8 mouse cellular contexts compared by ENCODE assay signal in the genomic region with DNA sequence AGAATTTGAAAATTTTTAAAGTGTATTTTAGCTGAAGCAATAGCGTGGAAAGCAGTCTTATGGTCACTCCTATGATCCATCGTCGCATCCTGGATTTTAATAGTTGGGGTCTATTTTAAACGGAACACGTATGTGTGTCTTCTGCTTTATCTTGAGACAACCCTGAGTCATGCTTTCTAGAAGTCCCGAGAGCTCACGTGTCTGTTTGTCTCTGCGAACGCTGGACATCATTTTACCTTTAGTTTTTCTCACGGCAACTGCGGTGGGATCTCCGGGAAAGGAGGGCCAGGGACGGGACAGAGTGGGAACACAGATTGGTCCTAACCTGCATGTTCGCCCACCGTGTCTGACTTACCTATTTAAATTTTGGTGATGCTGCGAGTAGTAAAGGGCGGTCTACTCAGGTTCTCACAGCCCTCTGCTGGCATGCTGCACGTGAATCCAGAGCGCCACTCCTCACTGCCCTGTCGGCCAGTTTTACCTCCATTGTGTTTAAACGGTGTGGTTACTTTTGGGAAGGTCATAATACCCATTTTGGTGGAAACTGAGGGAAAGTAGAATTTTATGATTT. TPM values are rescaled to one million over a fixed set of nuclear protein-coding genes. Genes with fewer than 3 reads are reported as not detected.
A peak's percentile ranks its signal among the peaks of the same experiment; 100 is the strongest.
DNase-seq lines count a peak whose midpoint lies in the region; ATAC-seq and TF ChIP-seq lines count a peak whose summit lies in the region.

No protein-coding gene starts in this region.

- no peak for ATAC-seq in heart, embryonic 13.5 days (ENCODE audit: extremely low read depth, insufficient number of reproducible peaks, low FRiP score, low TSS enrichment)
- ATAC-seq in hindbrain, embryonic 12.5 days (ENCODE audit: low FRiP score): no peak
- ATAC-seq in limb, embryonic 14.5 days (ENCODE audit: low FRiP score, low read depth): no peak

- DNase-seq in heart, adult 8-10 months (ENCODE audit: low spot score): no peak
- DNase-seq in cerebellum, adult 2 months: peak; percentile 36 to 41
- no peak for DNase-seq in limb, embryonic 14.5 days (ENCODE audit: low spot score)
- DNase-seq in splenic B cell, adult 2 months (ENCODE audit: low read depth, low spot score): peak; percentile 13
- DNase-seq in adrenal gland, adult 18-20 months (ENCODE audit: low spot score in 2 of 2): no peak
- DNase-seq in thymus, postnatal 36 days: no peak

- peaks cover 29% of the 10 kb centered on the region for H3K4me1 ChIP-seq in heart, embryonic 13.5 days
- H3K4me1 ChIP-seq in cerebellum, adult 2 months (ENCODE audit: control insufficient read depth, insufficient read depth, low read length): peaks cover 20% of the 10 kb centered on the region; the same call in 1 of the 2 replicates
- H3K4me1 ChIP-seq in hindbrain, embryonic 12.5 days: peaks cover 25% of the 10 kb centered on the region
- peaks cover 16% of the 10 kb centered on the region for H3K4me1 ChIP-seq in limb, embryonic 14.5 days (ENCODE audit: control insufficient read depth, insufficient read depth, low read length)

- TF ChIP-seq POLR2A in cerebellum, adult 2 months (IDR thresholded peaks at IDR 0.05; ENCODE audit: borderline replicate concordance, insufficient read depth, low read length): no peak
- no peak for TF ChIP-seq POLR2A in limb, embryonic 14.5 days (IDR thresholded peaks at IDR 0.05; ENCODE audit: borderline replicate concordance, extremely low read depth, insufficient read depth, insufficient read length)

- H3K36me3 ChIP-seq in heart, embryonic 13.5 days: no peaks in the 10 kb centered on the region
- H3K36me3 ChIP-seq in hindbrain, embryonic 12.5 days: no peaks in the 10 kb centered on the region
- H3K36me3 ChIP-seq in limb, embryonic 14.5 days (ENCODE audit: control insufficient read depth, insufficient read depth, low read length): no peaks in the 10 kb centered on the region
- no peaks in the 10 kb centered on the region for H3K36me3 ChIP-seq in splenic B cell, adult 2 months (ENCODE audit: control insufficient read depth, insufficient read depth, low read length, poor library complexity, severe bottlenecking)

- no peaks in the 10 kb centered on the region for H3K9me3 ChIP-seq in heart, embryonic 13.5 days
- H3K9me3 ChIP-seq in hindbrain, embryonic 12.5 days (replicated peaks): no peaks in the 10 kb centered on the region
- H3K9me3 ChIP-seq in limb, embryonic 14.5 days (ENCODE audit: control insufficient read depth, low read length): no peaks in the 10 kb centered on the region

- peak overlapping the region; percentile 99 for H3K9ac ChIP-seq in heart, embryonic 13.5 days
- no peak overlapping the region for H3K9ac ChIP-seq in hindbrain, embryonic 12.5 days
- 0 out of 2 replicates have a peak overlapping the region, but pooled peaks have one; percentile 2 for H3K9ac ChIP-seq in limb, embryonic 14.5 days (ENCODE audit: low read depth, low read length, severe bottlenecking)

- H3K27ac ChIP-seq in heart, embryonic 13.5 days (replicated peaks): no peak overlapping the region
- peak overlapping the region; percentile 33; the same call in 1 of the 2 replicates for H3K27ac ChIP-seq in cerebellum, adult 2 months (ENCODE audit: insufficient read depth, low read length)
- H3K27ac ChIP-seq in hindbrain, embryonic 12.5 days: no peak overlapping the region
- H3K27ac ChIP-seq in limb, embryonic 14.5 days (replicated peaks; ENCODE audit: low read depth, low read length): no peak overlapping the region

- H3K4me2 ChIP-seq in heart, embryonic 13.5 days: peak overlapping the region; percentile 95
- H3K4me2 ChIP-seq in hindbrain, embryonic 12.5 days (replicated peaks): peak overlapping the region; percentile 68
- H3K4me2 ChIP-seq in limb, embryonic 14.5 days (replicated peaks; ENCODE audit: low read depth, low read length, severe bottlenecking): peak overlapping the region; percentile 86

- H3K27me3 ChIP-seq in heart, embryonic 13.5 days (replicated peaks): no peaks in the 10 kb centered on the region
- H3K27me3 ChIP-seq in cerebellum, adult 2 months (ENCODE audit: control insufficient read depth, insufficient read depth, low read length): no peaks in the 10 kb centered on the region
- H3K27me3 ChIP-seq in hindbrain, embryonic 12.5 days: peaks cover 25% of the 10 kb centered on the region
- H3K27me3 ChIP-seq in limb, embryonic 14.5 days (ENCODE audit: control insufficient read depth, insufficient read depth, low read length): no peaks in the 10 kb centered on the region
- H3K27me3 ChIP-seq in splenic B cell, adult 2 months (ENCODE audit: control insufficient read depth, insufficient read depth, low read length, poor library complexity, severe bottlenecking): no peaks in the 10 kb centered on the region

- WGBS in heart, embryonic 13.5 days: 15% methylated on average over 21 of the region's 21 CpGs
- 12% methylated on average over 21 of the region's 21 CpGs for WGBS in cerebellum, adult 2 months
- 14% methylated on average over 21 of the region's 21 CpGs for WGBS in hindbrain, embryonic 12.5 days
- WGBS in limb, embryonic 14.5 days: 17% methylated on average over 21 of the region's 21 CpGs

- TF ChIP-seq CTCF in cerebellum, adult 2 months (IDR thresholded peaks at IDR 0.05; ENCODE audit: borderline replicate concordance, insufficient read depth, low read depth, low read length): no peak

- H3K4me3 ChIP-seq in heart, embryonic 13.5 days: peak overlapping the region; percentile 75
- H3K4me3 ChIP-seq in cerebellum, adult 2 months (replicated peaks; ENCODE audit: insufficient read depth, low read depth, low read length): peak overlapping the region; percentile 79
- H3K4me3 ChIP-seq in hindbrain, embryonic 12.5 days: peak overlapping the region; percentile 65
- H3K4me3 ChIP-seq in limb, embryonic 14.5 days (replicated peaks; ENCODE audit: low read length): peak overlapping the region; percentile 65

RNA-seq across cellular contexts. Expression of gene Kctd6, which starts 1.4 kb away (rescaled TPM):
- polyA plus RNA-seq in heart, embryonic 13.5 days (2015; fragmentation: Nextera tagmentation; extraction: Ambion mirVana): 2.7 and 4.7 TPM in 2 replicates
- 1 to 10 TPM; 8.7 to 9.9 (median 9.3) TPM for total RNA-seq in heart, adult 8-10 months (2022)
- 35.0 and 35.8 TPM in 2 replicates for polyA plus RNA-seq in cerebellum, adult 2 months (2012; rRNA removed)
- polyA plus RNA-seq in hindbrain, embryonic 12.5 days (2016; fragmentation: Nextera tagmentation; extraction: Ambion mirVana): 15.6 and 16.0 TPM in 2 replicates
- polyA plus RNA-seq in limb, embryonic 14.5 days (2012; rRNA removed): 11.2 and 12.3 TPM in 2 replicates
- 15.8 and 19.5 TPM in 2 replicates for polyA plus RNA-seq in limb, embryonic 14.5 days (2014; fragmentation: Nextera tagmentation; extraction: Ambion mirVana)
- 10 to 100 TPM; 13.2 to 16.2 TPM for total RNA-seq in adrenal gland, adult 18-20 months (2021)

RNA-seq across cellular contexts. Expression of gene Pdhb, which starts 42.5 kb away (rescaled TPM):
- polyA plus RNA-seq in heart, embryonic 13.5 days (2015; fragmentation: Nextera tagmentation; extraction: Ambion mirVana): 460 and 512 TPM in 2 replicates
- total RNA-seq in heart, adult 8-10 months (2022): 100 to 1,000 TPM; 726 to 851 (median 790) TPM
- 275 and 279 TPM in 2 replicates for polyA plus RNA-seq in cerebellum, adult 2 months (2012; rRNA removed)
- polyA plus RNA-seq in hindbrain, embryonic 12.5 days (2016; fragmentation: Nextera tagmentation; extraction: Ambion mirVana): 198 and 207 TPM in 2 replicates
- polyA plus RNA-seq in limb, embryonic 14.5 days (2012; rRNA removed): 133 and 152 TPM in 2 replicates
- 175 and 183 TPM in 2 replicates for polyA plus RNA-seq in limb, embryonic 14.5 days (2014; fragmentation: Nextera tagmentation; extraction: Ambion mirVana)
- total RNA-seq in adrenal gland, adult 18-20 months (2021): 100 to 1,000 TPM; 377 to 745 TPM

RNA-seq across cellular contexts. Expression of gene Acox2, which starts 43.9 kb away (rescaled TPM):
- 0.11 and 0.64 TPM in 2 replicates for polyA plus RNA-seq in heart, embryonic 13.5 days (2015; fragmentation: Nextera tagmentation; extraction: Ambion mirVana)
- total RNA-seq in heart, adult 8-10 months (2022): 1 to 10 TPM in 2 of 4 experiments, under 1 TPM in 2; 0.44 to 1.4 (median 1.1) TPM
- 0.41 and 0.55 TPM in 2 replicates for polyA plus RNA-seq in cerebellum, adult 2 months (2012; rRNA removed)
- 0.26 TPM in 1 of 2 replicates, not detected in the other for polyA plus RNA-seq in hindbrain, embryonic 12.5 days (2016; fragmentation: Nextera tagmentation; extraction: Ambion mirVana)
- polyA plus RNA-seq in limb, embryonic 14.5 days (2012; rRNA removed): 0.05 and 0.41 TPM in 2 replicates
- not detected in 2 replicates for polyA plus RNA-seq in limb, embryonic 14.5 days (2014; fragmentation: Nextera tagmentation; extraction: Ambion mirVana)
- total RNA-seq in adrenal gland, adult 18-20 months (2021): 1 to 10 TPM in 1 of 2 experiments, under 1 TPM in 1; 0.23 to 1.7 TPM

Comparison
In these comparisons a context has a peak if more than half of its experiments do, and no peak if none do; other contexts are left out.
1. DNase-seq: peak in cerebellum, adult 2 months (2 of 2) and splenic B cell, adult 2 months (single experiment); none in heart, adult 8-10 months (single experiment), limb, embryonic 14.5 days (single experiment), adrenal gland, adult 18-20 months (0 of 2) and thymus, postnatal 36 days (0 of 2).
2. Peak in every context shown above with its lines, with median percentiles within 50 percentile points of each other: H3K4me2 ChIP-seq and H3K4me3 ChIP-seq.